Mouse (Mus musculus): ENCODE measurements around the gene Polr3b.

DNA sequence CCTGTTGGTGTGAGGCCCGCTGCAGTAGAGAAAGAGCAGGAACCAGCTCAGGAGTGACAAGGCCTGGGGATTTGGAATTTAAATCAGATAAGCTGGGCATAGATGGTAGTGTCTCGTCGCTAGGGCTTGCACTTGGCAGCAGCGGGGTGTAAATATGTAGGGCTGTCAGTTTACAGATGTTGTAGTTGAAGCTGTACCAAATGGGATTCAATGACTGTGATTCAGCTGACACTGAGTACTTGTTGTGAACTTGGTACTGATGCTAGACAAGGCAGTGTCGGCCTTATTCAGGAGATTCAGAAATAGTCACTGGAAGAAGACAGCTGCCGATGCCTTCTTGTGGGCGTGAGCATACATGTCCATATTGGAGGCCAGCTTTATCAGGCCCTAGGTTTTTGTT lies 39.9 kb upstream of the Polr3b start:
- TF ChIP-seq CTCF (conservative IDR thresholded peaks at IDR 0.05; ENCODE audit: low read length) (no peak), POU5F1 (IDR thresholded peaks at IDR 0.05; ENCODE audit: borderline replicate concordance, low read length) (no peak), NANOG (IDR thresholded peaks at IDR 0.05; ENCODE audit: borderline replicate concordance, low read length) (no peak)
